Mouse (Mus musculus): Measurements from ENCODE around the gene Wars. TPM values are rescaled to one million over a fixed set of nuclear protein-coding genes. Genes with fewer than 3 reads are reported as not detected.
"Not testable (repeated sequence)": the region's sequence is repeated elsewhere in the genome, so short reads cannot be mapped to it uniquely, and the experiment has no call there.

The Wars gene
- polyA plus RNA-seq, 1 experiment from 2014 or later: 140 TPM

DNA sequence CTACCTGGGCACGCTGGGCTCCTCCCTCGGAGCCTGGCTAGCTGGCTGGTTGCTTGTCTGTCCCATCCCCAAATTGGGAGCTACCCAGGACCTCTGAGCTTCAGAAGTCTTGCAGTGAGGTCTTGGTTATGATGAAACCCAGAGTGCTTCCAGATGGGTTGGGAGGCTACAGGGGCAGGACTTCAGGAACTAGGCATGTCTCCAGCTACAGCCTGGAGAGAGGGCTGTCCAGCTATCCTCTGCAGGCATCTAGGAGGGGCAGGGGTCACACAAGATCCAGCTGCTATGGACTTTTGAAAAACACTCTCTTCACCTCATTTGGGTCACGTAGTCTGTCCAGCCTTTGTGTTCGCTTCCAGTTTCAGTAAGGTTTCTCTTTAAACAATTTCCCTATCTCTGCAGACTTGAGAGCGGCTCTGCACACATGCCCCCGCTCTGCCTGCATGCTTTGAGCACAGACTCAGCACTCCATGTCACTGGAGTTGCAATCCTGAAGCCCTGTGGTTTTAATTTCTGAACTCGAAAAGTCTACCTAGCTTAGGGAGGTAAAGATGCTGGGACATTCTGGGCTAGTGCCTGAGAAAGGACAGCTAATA, 36.3 kb downstream of the Wars start:
- Histone ChIP-seq H3K27ac (ENCODE audit: low read depth, low read length) (no peak overlapping the region), H3K9me3 (ENCODE audit: control insufficient read depth, low read length) (no peaks in the 10 kb centered on the region), H3K4me1 (replicated peaks; ENCODE audit: control insufficient read depth, insufficient read depth, low read length) (no peaks in the 10 kb centered on the region), H3K27me3 (ENCODE audit: control insufficient read depth, insufficient read depth, low read length) (no peaks in the 10 kb centered on the region), H3K4me3 (ENCODE audit: low read depth, low read length) (no peak overlapping the region), H3K4me2 (ENCODE audit: low read depth, low read length, severe bottlenecking) (no peak overlapping the region), H3K36me3 (ENCODE audit: control insufficient read depth, insufficient read depth, low read length) (no peaks in the 10 kb centered on the region; the same call in 1 of the 2 replicates), H3K9ac (ENCODE audit: low read length) (no peak overlapping the region)
- DNase-seq (ENCODE audit: low spot score) (no peak), ATAC-seq (replicated peaks; ENCODE audit: low FRiP score) (no peak)
- 89% methylated on average over 7 of the region's 7 CpGs for WGBS

- H3K27ac ChIP-seq (ENCODE audit: low read depth, low read length): no peak overlapping the region
- H3K9me3 ChIP-seq (ENCODE audit: control insufficient read depth, low read length): no peaks in the 10 kb centered on the region
- no peaks in the 10 kb centered on the region for H3K27me3 ChIP-seq (ENCODE audit: control insufficient read depth, insufficient read depth, low read length)
- H3K9ac ChIP-seq (ENCODE audit: low read length): no peak overlapping the region
- no peaks in the 10 kb centered on the region for H3K4me1 ChIP-seq (replicated peaks; ENCODE audit: control insufficient read depth, insufficient read depth, low read length)
- H3K36me3 ChIP-seq (ENCODE audit: control insufficient read depth, insufficient read depth, low read length): no peaks in the 10 kb centered on the region; the same call in 1 of the 2 replicates
- no peak overlapping the region for H3K4me2 ChIP-seq (ENCODE audit: low read depth, low read length, severe bottlenecking)
- 90% methylated on average over 7 of the region's 7 CpGs for WGBS
- ATAC-seq (replicated peaks; ENCODE audit: low FRiP score): no peak
- no peak for DNase-seq (ENCODE audit: low spot score)
- H3K4me3 ChIP-seq (ENCODE audit: low read depth, low read length): no peak overlapping the region
These were observed 36.9 kb downstream of the Wars start for GRCm38 (mm10) chr12:108857109-108857508.

DNA sequence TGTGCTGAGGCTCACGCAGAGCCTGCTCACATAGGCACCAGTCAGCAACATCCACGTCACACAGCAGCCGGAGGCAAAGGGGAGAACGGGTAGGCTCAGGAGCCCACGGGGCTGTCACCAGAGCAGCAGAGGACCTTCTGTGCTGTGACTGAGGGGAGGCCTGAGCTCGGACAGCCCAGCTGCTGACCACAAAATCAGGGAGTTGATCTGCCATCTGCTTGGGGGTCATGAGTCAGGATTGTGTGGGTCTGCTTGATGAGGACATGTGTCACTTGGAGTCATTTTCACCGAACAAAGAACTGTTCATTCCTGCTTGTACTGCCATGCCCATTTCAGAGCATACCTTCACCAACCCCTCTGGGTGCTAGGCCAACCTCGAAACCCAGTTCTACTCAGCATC, 37.8 kb downstream of the Wars start:
- no peak for DNase-seq (ENCODE audit: low spot score)
- Histone ChIP-seq H3K4me2 (ENCODE audit: low read depth, low read length, severe bottlenecking) (no peak overlapping the region), H3K4me3 (ENCODE audit: low read depth, low read length) (no peak overlapping the region), H3K4me1 (replicated peaks; ENCODE audit: control insufficient read depth, insufficient read depth, low read length) (no peaks in the 10 kb centered on the region), H3K9ac (ENCODE audit: low read length) (no peak overlapping the region), H3K27ac (ENCODE audit: low read depth, low read length) (no peak overlapping the region), H3K36me3 (ENCODE audit: control insufficient read depth, insufficient read depth, low read length) (no peaks in the 10 kb centered on the region; the same call in 1 of the 2 replicates), H3K9me3 (ENCODE audit: control insufficient read depth, low read length) (no peaks in the 10 kb centered on the region), H3K27me3 (ENCODE audit: control insufficient read depth, insufficient read depth, low read length) (no peaks in the 10 kb centered on the region)
- no peak for ATAC-seq (replicated peaks; ENCODE audit: low FRiP score)
- 91% methylated on average over 8 of the region's 8 CpGs for WGBS

- ATAC-seq (replicated peaks; ENCODE audit: low FRiP score) (no peak), DNase-seq (ENCODE audit: low spot score) (no peak)
- Histone ChIP-seq H3K9ac (ENCODE audit: low read length) (no peak overlapping the region), H3K36me3 (ENCODE audit: control insufficient read depth, insufficient read depth, low read length) (no peaks in the 10 kb centered on the region), H3K27ac (ENCODE audit: low read depth, low read length) (no peak overlapping the region), H3K4me2 (ENCODE audit: low read depth, low read length, severe bottlenecking) (no peak overlapping the region), H3K9me3 (ENCODE audit: control insufficient read depth, low read length) (no peaks in the 10 kb centered on the region), H3K27me3 (ENCODE audit: control insufficient read depth, insufficient read depth, low read length) (no peaks in the 10 kb centered on the region), H3K4me1 (replicated peaks; ENCODE audit: control insufficient read depth, insufficient read depth, low read length) (no peaks in the 10 kb centered on the region), H3K4me3 (ENCODE audit: low read depth, low read length) (no peak overlapping the region)
- WGBS: 94% methylated on average over 10 of the region's 10 CpGs
These were observed 38.9 kb downstream of the Wars start for GRCm38 (mm10) chr12:108855081-108855480.

- DNase-seq (ENCODE audit: low spot score) (no peak), ATAC-seq (replicated peaks; ENCODE audit: low FRiP score) (no peak)
- no peaks in the 10 kb centered on the region for H3K27me3 ChIP-seq (ENCODE audit: control insufficient read depth, insufficient read depth, low read length)
- no peak overlapping the region for H3K4me3 ChIP-seq (ENCODE audit: low read depth, low read length)
- no peaks in the 10 kb centered on the region for H3K36me3 ChIP-seq (ENCODE audit: control insufficient read depth, insufficient read depth, low read length)
- H3K9ac ChIP-seq (ENCODE audit: low read length): no peak overlapping the region
- H3K4me1 ChIP-seq (replicated peaks; ENCODE audit: control insufficient read depth, insufficient read depth, low read length): no peaks in the 10 kb centered on the region
- no peaks in the 10 kb centered on the region for H3K9me3 ChIP-seq (ENCODE audit: control insufficient read depth, low read length)
- no peak overlapping the region for H3K4me2 ChIP-seq (ENCODE audit: low read depth, low read length, severe bottlenecking)
- 92% methylated on average over 8 of the region's 8 CpGs for WGBS
- no peak overlapping the region for H3K27ac ChIP-seq (ENCODE audit: low read depth, low read length)
These were observed 41.2 kb downstream of the Wars start for GRCm38 (mm10) chr12:108852822-108853221.

DNA sequence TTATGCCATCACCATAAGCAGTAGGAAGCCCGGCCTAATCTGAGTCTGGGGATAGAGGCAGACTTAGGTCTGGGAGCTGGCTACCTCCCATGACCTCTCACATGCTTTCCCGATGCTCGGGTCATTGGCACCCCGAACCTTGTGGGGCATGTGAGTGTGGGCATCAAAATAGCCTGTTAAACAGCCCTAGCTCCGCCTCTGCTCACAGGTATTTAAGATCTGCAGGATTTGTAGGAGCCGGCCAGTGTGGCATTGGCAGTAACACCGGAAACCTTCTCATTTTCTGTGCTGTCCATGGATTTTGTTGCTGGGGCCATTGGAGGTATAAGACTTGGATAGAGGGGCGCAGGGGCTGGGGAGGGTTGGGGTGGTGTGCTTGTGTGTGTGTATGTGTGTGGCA, 43.1 kb downstream of the Wars start:
- no peaks in the 10 kb centered on the region for H3K36me3 ChIP-seq (ENCODE audit: control insufficient read depth, insufficient read depth, low read length)
- H3K9me3 ChIP-seq (ENCODE audit: control insufficient read depth, low read length): no peaks in the 10 kb centered on the region
- H3K4me3 ChIP-seq (ENCODE audit: low read depth, low read length): no peak overlapping the region
- H3K4me1 ChIP-seq (replicated peaks; ENCODE audit: control insufficient read depth, insufficient read depth, low read length): no peaks in the 10 kb centered on the region
- no peak overlapping the region for H3K4me2 ChIP-seq (ENCODE audit: low read depth, low read length, severe bottlenecking)
- no peak overlapping the region for H3K9ac ChIP-seq (ENCODE audit: low read length)
- H3K27ac ChIP-seq (ENCODE audit: low read depth, low read length): no peak overlapping the region
- DNase-seq (ENCODE audit: low spot score): no peak
- ATAC-seq (replicated peaks; ENCODE audit: low FRiP score): no peak
- WGBS: 92% methylated on average over 8 of the region's 8 CpGs
- no peaks in the 10 kb centered on the region for H3K27me3 ChIP-seq (ENCODE audit: control insufficient read depth, insufficient read depth, low read length)

GRCm38 (mm10) chr12:108850129-108850528, 43.8 kb downstream of the Wars start:
- no peaks in the 10 kb centered on the region for H3K4me1 ChIP-seq (replicated peaks; ENCODE audit: control insufficient read depth, insufficient read depth, low read length)
- 68% methylated on average over 8 of the region's 8 CpGs for WGBS
- ATAC-seq (replicated peaks; ENCODE audit: low FRiP score) (no peak), DNase-seq (ENCODE audit: low spot score) (no peak)
- no peak overlapping the region for H3K4me2 ChIP-seq (ENCODE audit: low read depth, low read length, severe bottlenecking)
- H3K9me3 ChIP-seq (ENCODE audit: control insufficient read depth, low read length): no peaks in the 10 kb centered on the region
- peaks cover 1% of the 10 kb centered on the region; the same call in 1 of the 2 replicates for H3K36me3 ChIP-seq (ENCODE audit: control insufficient read depth, insufficient read depth, low read length)
- no peak overlapping the region for H3K4me3 ChIP-seq (ENCODE audit: low read depth, low read length)
- H3K27ac ChIP-seq (ENCODE audit: low read depth, low read length): no peak overlapping the region
- no peak overlapping the region for H3K9ac ChIP-seq (ENCODE audit: low read length)
- H3K27me3 ChIP-seq (ENCODE audit: control insufficient read depth, insufficient read depth, low read length): no peaks in the 10 kb centered on the region

GRCm38 (mm10) chr12:108849488-108850022, 44.4 kb downstream of the Wars start:
- no peak overlapping the region for H3K9ac ChIP-seq (ENCODE audit: low read length)
- DNase-seq (ENCODE audit: low spot score): no peak
- peaks cover 2% of the 10 kb centered on the region; the same call in 1 of the 2 replicates for H3K36me3 ChIP-seq (ENCODE audit: control insufficient read depth, insufficient read depth, low read length)
- H3K4me1 ChIP-seq (replicated peaks; ENCODE audit: control insufficient read depth, insufficient read depth, low read length): no peaks in the 10 kb centered on the region
- no peaks in the 10 kb centered on the region for H3K9me3 ChIP-seq (ENCODE audit: control insufficient read depth, low read length)
- no peak for ATAC-seq (replicated peaks; ENCODE audit: low FRiP score)
- H3K4me2 ChIP-seq (ENCODE audit: low read depth, low read length, severe bottlenecking): no peak overlapping the region
- H3K4me3 ChIP-seq (ENCODE audit: low read depth, low read length): no peak overlapping the region
- H3K27me3 ChIP-seq (ENCODE audit: control insufficient read depth, insufficient read depth, low read length): no peaks in the 10 kb centered on the region
- 91% methylated on average over 4 of the region's 4 CpGs for WGBS
- H3K27ac ChIP-seq (ENCODE audit: low read depth, low read length): no peak overlapping the region

DNA sequence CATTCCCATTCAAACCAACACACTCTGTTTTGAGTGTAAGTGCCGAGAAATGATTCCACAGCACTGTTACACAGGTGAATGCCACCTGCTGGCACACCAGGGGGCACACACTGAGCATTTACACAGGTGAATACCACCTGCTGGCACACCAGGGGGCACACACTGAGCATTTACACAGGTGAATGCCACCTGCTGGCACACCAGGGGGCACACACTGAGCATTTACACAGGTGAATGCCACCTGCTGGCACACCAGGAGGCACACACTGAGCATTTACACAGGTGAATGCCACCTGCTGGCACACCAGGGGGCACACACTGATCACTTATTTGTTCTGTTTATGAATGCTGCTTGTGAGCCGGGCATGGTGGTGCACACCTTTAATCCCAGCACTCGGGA, 45.9 kb downstream of the Wars start:
- H3K27me3 ChIP-seq (ENCODE audit: control insufficient read depth, insufficient read depth, low read length); H3K9ac ChIP-seq (ENCODE audit: low read length); H3K4me2 ChIP-seq (ENCODE audit: low read depth, low read length, severe bottlenecking); DNase-seq (ENCODE audit: low spot score); H3K9me3 ChIP-seq (ENCODE audit: control insufficient read depth, low read length); H3K4me1 ChIP-seq (replicated peaks; ENCODE audit: control insufficient read depth, insufficient read depth, low read length); H3K4me3 ChIP-seq (ENCODE audit: low read depth, low read length); H3K36me3 ChIP-seq (ENCODE audit: control insufficient read depth, insufficient read depth, low read length); ATAC-seq (replicated peaks; ENCODE audit: low FRiP score); H3K27ac ChIP-seq (ENCODE audit: low read depth, low read length): not testable (repeated sequence)
- WGBS: 87% methylated on average over 3 of the region's 3 CpGs
